8 mouse cellular contexts compared by ENCODE assay signal in genomic region chr12:100338055-100338454, GRCm38 (mm10).
A peak's percentile ranks its signal among the peaks of the same experiment; 100 is the strongest.
DNase-seq lines count a peak whose midpoint lies in the region; ATAC-seq and TF ChIP-seq lines count a peak whose summit lies in the region.

No protein-coding gene starts in this region.

- H3K36me3 ChIP-seq in intestine, postnatal 0 days (ENCODE audit: control insufficient read depth, insufficient read depth), result 0 out of 2 replicates have a peak, but pooled peaks cover 3% of the 10 kb centered on the region
- H3K36me3 ChIP-seq in small intestine, adult 2 months (ENCODE audit: control insufficient read depth, insufficient read depth, low read length), result no peaks in the 10 kb centered on the region

- no peak for DNase-seq in left cerebral cortex, adult 2 months (ENCODE audit: extremely low spot score in 1 of 2, low spot score in 2 of 2)
- DNase-seq in left cerebral cortex, adult 11 months (ENCODE audit: low spot score), result no peak
- DNase-seq in cerebellum, postnatal 14 days, result peak; percentile 74 to 80
- DNase-seq in right cerebral cortex, adult 18-20 months, result no peak
- no peak for DNase-seq in ovary, postnatal 14 days (ENCODE audit: low spot score)
- no peak for DNase-seq in right cerebral cortex, postnatal 4 days

- no peaks in the 10 kb centered on the region for H3K9me3 ChIP-seq in intestine, postnatal 0 days (ENCODE audit: control insufficient read depth)

- H3K4me2 ChIP-seq in intestine, postnatal 0 days (replicated peaks; ENCODE audit: low read depth), result no peak overlapping the region

- H3K4me1 ChIP-seq in intestine, postnatal 0 days (replicated peaks; ENCODE audit: control insufficient read depth, insufficient read depth, low read length), result no peaks in the 10 kb centered on the region
- peaks cover 3% of the 10 kb centered on the region; the same call in 1 of the 2 replicates for H3K4me1 ChIP-seq in small intestine, adult 2 months (ENCODE audit: control insufficient read depth, insufficient read depth, insufficient read length, low read length)

- no peak for TF ChIP-seq POLR2A in small intestine, adult 2 months (IDR thresholded peaks at IDR 0.05; ENCODE audit: low read depth, low read length)

- H3K4me3 ChIP-seq in left cerebral cortex, adult 2 months, result no peak overlapping the region
- no peak overlapping the region for H3K4me3 ChIP-seq in intestine, postnatal 0 days (ENCODE audit: low read depth, low read length)
- H3K4me3 ChIP-seq in small intestine, adult 2 months (ENCODE audit: low read depth, low read length), result no peak overlapping the region

- H3K27ac ChIP-seq in left cerebral cortex, adult 2 months, result peak overlapping the region; percentile 83
- H3K27ac ChIP-seq in intestine, postnatal 0 days (ENCODE audit: low read depth, low read length), result no peak overlapping the region
- H3K27ac ChIP-seq in small intestine, adult 2 months (ENCODE audit: insufficient read depth, low read depth, low read length), result no peak overlapping the region

- no peaks in the 10 kb centered on the region for H3K27me3 ChIP-seq in intestine, postnatal 0 days (replicated peaks; ENCODE audit: control insufficient read depth, insufficient read depth, low read length)
- no peaks in the 10 kb centered on the region for H3K27me3 ChIP-seq in small intestine, adult 2 months (ENCODE audit: control insufficient read depth, insufficient read depth, low read length)

- WGBS in intestine, postnatal 0 days, result 56% methylated on average over 3 of the region's 3 CpGs
- WGBS in small intestine, adult 2 months, result 49% methylated on average over 3 of the region's 3 CpGs

- peak; percentile 37 for TF ChIP-seq CTCF in left cerebral cortex, adult 2 months (IDR thresholded peaks at IDR 0.05)
- TF ChIP-seq CTCF in intestine, postnatal 0 days (IDR thresholded peaks at IDR 0.05; ENCODE audit: low read depth), result peak; percentile 66
- TF ChIP-seq CTCF in small intestine, adult 2 months (IDR thresholded peaks at IDR 0.05; ENCODE audit: extremely low read depth, insufficient read length, insufficient replicate concordance, low read depth, low read length), result peak; percentile 19; the same call in 1 of the 2 replicates

- no peak overlapping the region for H3K9ac ChIP-seq in intestine, postnatal 0 days (ENCODE audit: low read depth, low read length)

- intact Hi-C loops in left cerebral cortex, adult 2 months (cut with DNase I), result loop anchor here (5.0 kb wide), 1 partner anchor 71 kb away; no protein-coding TSS in a partner anchor

- ATAC-seq in intestine, postnatal 0 days, result no peak

Comparison
In these comparisons a context has a peak if more than half of its experiments do, and no peak if none do; other contexts are left out.
1. DNase-seq: peak in cerebellum, postnatal 14 days (2 of 2); none in left cerebral cortex, adult 2 months (0 of 2), left cerebral cortex, adult 11 months (single experiment), right cerebral cortex, adult 18-20 months (single experiment), ovary, postnatal 14 days (single experiment) and right cerebral cortex, postnatal 4 days (single experiment).
2. Peak in every context shown above with its lines, with median percentiles within 50 percentile points of each other: CTCF ChIP-seq.